Comparison of ENCODE assay signal across 30 mouse cellular contexts in the genomic region with DNA sequence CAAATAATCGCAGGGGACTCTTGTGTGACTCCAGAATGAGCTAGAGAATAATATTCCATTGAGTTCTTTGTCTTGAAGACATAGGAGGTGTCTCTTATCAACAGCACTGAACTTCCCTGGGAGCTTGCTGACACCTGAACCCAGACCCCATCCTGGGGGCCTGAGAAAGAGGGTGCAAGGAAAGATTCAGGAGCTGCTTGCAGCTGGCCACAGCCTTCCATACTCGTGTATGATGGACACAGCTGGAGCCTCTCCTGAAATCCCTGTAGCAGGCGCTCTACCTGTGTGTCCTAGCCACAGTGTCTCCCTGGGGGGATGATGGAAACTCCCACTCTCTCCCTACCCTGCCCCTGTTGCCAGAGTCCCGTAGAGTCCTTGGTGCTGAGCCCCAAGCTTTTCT. TPM values are rescaled to one million over a fixed set of nuclear protein-coding genes. Genes with fewer than 3 reads are reported as not detected.
DNase-seq lines count a peak whose midpoint lies in the region; ATAC-seq lines count a peak whose summit lies in the region.
"Had no signal": no experiment of that assay in that cellular context is flagged by ENCODE, and none has a peak within 500 bp of the region (broad histone marks: within the 10 kb centered on the region; RNA-seq: fewer than 3 reads in every experiment).

No protein-coding gene starts in this region.

- H3K9me3 ChIP-seq in intestine, embryonic 14.5 days (ENCODE audit: control insufficient read depth, low read length), result 0 out of 2 replicates have a peak, but pooled peaks cover 5% of the 10 kb centered on the region
- H3K9me3 ChIP-seq in intestine, embryonic 16.5 days (ENCODE audit: control insufficient read depth, low read length), result no peaks in the 10 kb centered on the region; the same call in 1 of the 2 replicates
- H3K9me3 ChIP-seq in midbrain, embryonic 10.5 days (replicated peaks), result no peaks in the 10 kb centered on the region
- no peaks in the 10 kb centered on the region for H3K9me3 ChIP-seq in midbrain, embryonic 15.5 days
- H3K9me3 ChIP-seq: embryonic facial prominence, embryonic 10.5 days; forebrain, embryonic 12.5 days; forebrain, embryonic 15.5 days; heart, embryonic 15.5 days; hindbrain, embryonic 12.5 days; hindbrain, embryonic 15.5 days had no signal

- no peak overlapping the region for H3K4me2 ChIP-seq in intestine, embryonic 14.5 days (ENCODE audit: low read length)
- H3K4me2 ChIP-seq in intestine, embryonic 16.5 days (ENCODE audit: low read depth, low read length), result no peak overlapping the region
- H3K4me2 ChIP-seq in midbrain, embryonic 15.5 days, result no peak overlapping the region
- H3K4me2 ChIP-seq: embryonic facial prominence, embryonic 13.5 days; forebrain, embryonic 12.5 days; forebrain, embryonic 15.5 days; heart, embryonic 11.5 days; heart, embryonic 15.5 days; hindbrain, embryonic 12.5 days; hindbrain, embryonic 15.5 days had no signal

- no peaks in the 10 kb centered on the region for H3K36me3 ChIP-seq in intestine, embryonic 14.5 days (ENCODE audit: control insufficient read depth, insufficient read depth, low read length)
- no peaks in the 10 kb centered on the region for H3K36me3 ChIP-seq in intestine, embryonic 16.5 days (ENCODE audit: control insufficient read depth, insufficient read depth, low read length)
- H3K36me3 ChIP-seq in midbrain, embryonic 10.5 days, result no peaks in the 10 kb centered on the region
- no peaks in the 10 kb centered on the region for H3K36me3 ChIP-seq in midbrain, embryonic 15.5 days (replicated peaks)
- H3K36me3 ChIP-seq: embryonic facial prominence, embryonic 10.5 days; embryonic facial prominence, embryonic 13.5 days; forebrain, embryonic 12.5 days; forebrain, embryonic 15.5 days; G1E; heart, embryonic 15.5 days; hindbrain, embryonic 12.5 days; hindbrain, embryonic 15.5 days had no signal

- no peaks in the 10 kb centered on the region for H3K27me3 ChIP-seq in intestine, embryonic 14.5 days (replicated peaks; ENCODE audit: control insufficient read depth, insufficient read depth, low read length)
- H3K27me3 ChIP-seq in intestine, embryonic 16.5 days (replicated peaks; ENCODE audit: control insufficient read depth, insufficient read depth, low read length), result no peaks in the 10 kb centered on the region
- H3K27me3 ChIP-seq in midbrain, embryonic 10.5 days (ENCODE audit: low read depth, poor library complexity, severe bottlenecking), result no peaks in the 10 kb centered on the region
- H3K27me3 ChIP-seq in midbrain, embryonic 15.5 days (replicated peaks), result no peaks in the 10 kb centered on the region
- H3K27me3 ChIP-seq: CH12.LX; embryonic facial prominence, embryonic 13.5 days; forebrain, embryonic 12.5 days; forebrain, embryonic 15.5 days; hindbrain, embryonic 12.5 days; hindbrain, embryonic 15.5 days; Patski had no signal

- H3K9ac ChIP-seq in intestine, embryonic 14.5 days (ENCODE audit: low read length), result no peak overlapping the region
- no peak overlapping the region for H3K9ac ChIP-seq in intestine, embryonic 16.5 days (ENCODE audit: low read depth, low read length)
- no peak overlapping the region for H3K9ac ChIP-seq in midbrain, embryonic 15.5 days
- H3K9ac ChIP-seq: embryonic facial prominence, embryonic 13.5 days; forebrain, embryonic 12.5 days; forebrain, embryonic 15.5 days; heart, embryonic 15.5 days; hindbrain, embryonic 12.5 days; hindbrain, embryonic 15.5 days had no signal

- DNase-seq in heart, adult 11 months, result peak; percentile 84
- no peak for DNase-seq in heart, postnatal 4 days
- peak; percentile 46 for DNase-seq in intestine, embryonic 14.5 days (ENCODE audit: low spot score)
- DNase-seq in midbrain, embryonic 10.5 days (ENCODE audit: low spot score), result peak; percentile 8
- peak; percentile 0 to 1 for DNase-seq in thymus, postnatal 36 days
- no peak for DNase-seq in thymus, postnatal 25 days
- DNase-seq: adrenal gland, postnatal 10 days; adrenal gland, postnatal 36 days; B cell, adult 2 months; cerebellum, adult 18-20 months; cerebellum, adult 9-10 months; cerebellum, postnatal 14 days; gastrocnemius, postnatal 25 days; heart, adult 2 months; heart, postnatal 10 days; heart, postnatal 36 days had no signal

- H3K27ac ChIP-seq in intestine, embryonic 14.5 days (ENCODE audit: low read depth), result no peak overlapping the region
- H3K27ac ChIP-seq in intestine, embryonic 16.5 days (ENCODE audit: low read length), result no peak overlapping the region
- H3K27ac ChIP-seq in midbrain, embryonic 10.5 days (replicated peaks), result no peak overlapping the region
- no peak overlapping the region for H3K27ac ChIP-seq in midbrain, embryonic 15.5 days
- H3K27ac ChIP-seq: embryonic facial prominence, embryonic 10.5 days; embryonic facial prominence, embryonic 13.5 days; forebrain, embryonic 12.5 days; forebrain, embryonic 15.5 days; heart, adult 2 months; heart, embryonic 15.5 days; hindbrain, embryonic 12.5 days; hindbrain, embryonic 15.5 days had no signal

- WGBS in intestine, embryonic 14.5 days, result 76% methylated on average over 4 of the region's 4 CpGs
- WGBS in intestine, embryonic 16.5 days, result 82% methylated on average over 4 of the region's 4 CpGs
- WGBS in midbrain, embryonic 10.5 days, result 85% methylated on average over 4 of the region's 4 CpGs
- 78% methylated on average over 4 of the region's 4 CpGs for WGBS in midbrain, embryonic 15.5 days

- ATAC-seq in intestine, embryonic 14.5 days (replicated peaks; ENCODE audit: low FRiP score, low TSS enrichment, low read depth), result no peak
- no peak for ATAC-seq in intestine, embryonic 16.5 days
- no peak for ATAC-seq in midbrain, embryonic 15.5 days (replicated peaks)
- ATAC-seq: forebrain, embryonic 15.5 days; Patski had no signal

- H3K4me1 ChIP-seq in intestine, embryonic 14.5 days (replicated peaks; ENCODE audit: control insufficient read depth, insufficient read depth, low read length), result no peaks in the 10 kb centered on the region
- peaks cover under 1% of the 10 kb centered on the region; the same call in 1 of the 2 replicates for H3K4me1 ChIP-seq in intestine, embryonic 16.5 days (ENCODE audit: control insufficient read depth, insufficient read depth, low read length)
- no peaks in the 10 kb centered on the region for H3K4me1 ChIP-seq in midbrain, embryonic 10.5 days
- no peaks in the 10 kb centered on the region for H3K4me1 ChIP-seq in midbrain, embryonic 15.5 days
- H3K4me1 ChIP-seq: embryonic facial prominence, embryonic 10.5 days; embryonic facial prominence, embryonic 13.5 days; forebrain, embryonic 12.5 days; forebrain, embryonic 15.5 days; heart, embryonic 15.5 days; hindbrain, embryonic 12.5 days; hindbrain, embryonic 15.5 days had no signal

- H3K4me3 ChIP-seq in intestine, embryonic 14.5 days (ENCODE audit: low read depth, low read length), result no peak overlapping the region
- no peak overlapping the region for H3K4me3 ChIP-seq in intestine, embryonic 16.5 days (ENCODE audit: low read length)
- no peak overlapping the region for H3K4me3 ChIP-seq in midbrain, embryonic 10.5 days
- H3K4me3 ChIP-seq in midbrain, embryonic 15.5 days, result no peak overlapping the region
- H3K4me3 ChIP-seq: embryonic facial prominence, embryonic 10.5 days; embryonic facial prominence, embryonic 13.5 days; erythroblast, embryonic 14.5 days; forebrain, embryonic 12.5 days; forebrain, embryonic 15.5 days; heart, adult 2 months; heart, embryonic 15.5 days; hindbrain, embryonic 12.5 days; hindbrain, embryonic 15.5 days had no signal

RNA-seq across cellular contexts. Expression of gene Zbp1, which starts 6.5 kb away (rescaled TPM):
- under 1 TPM in 1 of 2 experiments, not detected in 1; 0.14 TPM for total RNA-seq in heart, postnatal 4 days (2021)
- polyA plus RNA-seq in intestine, embryonic 14.5 days (2014; fragmentation: Nextera tagmentation; extraction: Ambion mirVana), result 0.65 and 0.90 TPM in 2 replicates
- polyA plus RNA-seq in intestine, embryonic 16.5 days (2015; fragmentation: Nextera tagmentation; extraction: Ambion mirVana), result 0.65 and 1.9 TPM in 2 replicates
- polyA plus RNA-seq in midbrain, embryonic 10.5 days (2016; fragmentation: Nextera tagmentation; extraction: Ambion mirVana), result 0.28 and 0.43 TPM in 2 replicates
- 0.22 and 1.1 TPM in 2 replicates for polyA plus RNA-seq in midbrain, embryonic 15.5 days (2015; fragmentation: Nextera tagmentation; extraction: Ambion mirVana)
- polyA plus RNA-seq: embryonic facial prominence, embryonic 10.5 days; erythroblast, embryonic 14.5 days; G1E; heart, embryonic 11.5 days had no signal

RNA-seq across cellular contexts. Expression of gene Pck1, which starts 59.4 kb away (rescaled TPM):
- total RNA-seq in heart, postnatal 4 days (2021), result 1 to 10 TPM; 4.6 to 5.4 TPM
- polyA plus RNA-seq in intestine, embryonic 14.5 days (2014; fragmentation: Nextera tagmentation; extraction: Ambion mirVana), result 0.77 and 0.87 TPM in 2 replicates
- 14.0 and 19.7 TPM in 2 replicates for polyA plus RNA-seq in intestine, embryonic 16.5 days (2015; fragmentation: Nextera tagmentation; extraction: Ambion mirVana)
- not detected in 2 replicates for polyA plus RNA-seq in midbrain, embryonic 10.5 days (2016; fragmentation: Nextera tagmentation; extraction: Ambion mirVana)
- polyA plus RNA-seq in midbrain, embryonic 15.5 days (2015; fragmentation: Nextera tagmentation; extraction: Ambion mirVana), result not detected in 2 replicates
- polyA plus RNA-seq: embryonic facial prominence, embryonic 10.5 days; embryonic facial prominence, embryonic 13.5 days; forebrain, embryonic 12.5 days; forebrain, embryonic 15.5 days; G1E; heart, embryonic 11.5 days; hindbrain, embryonic 12.5 days; hindbrain, embryonic 15.5 days; Patski had no signal

Comparison
In these comparisons a context has a peak if more than half of its experiments do, and no peak if none do; other contexts are left out.
1. DNase-seq: peak in heart, adult 11 months (single experiment), intestine, embryonic 14.5 days (single experiment), midbrain, embryonic 10.5 days (single experiment) and thymus, postnatal 36 days (2 of 2); none in heart, postnatal 4 days (single experiment) and thymus, postnatal 25 days (single experiment).